Mouse (Mus musculus): ENCODE measurements around the gene Lcmt1. TPM values are rescaled to one million over a fixed set of nuclear protein-coding genes. Genes with fewer than 3 reads are reported as not detected.

Lcmt1 gene
- polyA plus RNA-seq (2016; fragmentation: Nextera tagmentation; extraction: Ambion mirVana) = 59.3 and 61.0 TPM in 2 replicates

DNA sequence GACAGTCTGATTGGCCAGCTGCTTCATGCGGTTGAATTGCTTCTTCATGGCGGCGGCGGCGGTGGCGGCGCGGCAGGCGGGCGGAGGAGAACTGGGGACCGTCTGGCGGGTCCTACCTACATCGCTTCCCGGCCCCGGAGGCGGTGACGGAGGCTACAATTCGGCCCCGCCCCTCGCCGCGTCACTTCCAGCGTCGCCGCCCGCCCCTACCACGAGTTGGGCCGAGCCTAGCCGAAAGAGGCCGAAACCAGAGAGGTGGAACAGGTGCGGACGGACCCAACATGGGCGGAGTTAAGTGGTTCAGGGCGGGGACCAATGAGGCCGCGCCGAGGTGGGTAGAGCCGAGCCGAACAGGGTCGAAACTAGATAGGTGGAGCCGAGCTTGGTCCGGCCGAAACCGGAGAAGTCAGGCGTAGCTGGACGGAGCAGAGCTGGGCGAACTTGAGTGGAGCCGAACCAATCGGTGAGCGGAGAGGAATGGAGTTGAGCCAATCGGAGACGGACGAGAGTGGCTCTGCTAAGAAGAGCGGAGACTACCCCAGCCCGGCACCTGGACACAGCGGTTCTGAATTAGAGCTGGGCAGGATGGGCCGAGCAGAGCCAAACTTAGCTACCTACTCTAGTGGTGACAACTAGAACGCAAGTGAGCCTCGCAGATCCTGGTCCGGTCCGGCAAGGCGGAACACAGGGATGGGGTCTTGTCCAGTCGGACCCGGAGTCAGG is at the start of gene Lcmt1, which contains the start of gene Arhgap17:
Gene Lcmt1 (plus strand): TSS at position 26 of the 723 bp plus-strand sequence.
Gene Arhgap17 (minus strand): TSS at position 157 of the 723 bp plus-strand sequence.
- Histone ChIP-seq H3K36me3 (no peaks in the 10 kb centered on the region), H3K4me3 (peak within 1 kb of the TSS; percentile 81), H3K27me3 (ENCODE audit: low read depth, poor library complexity, severe bottlenecking) (no peaks in the 10 kb centered on the region), H3K27ac (replicated peaks) (peak within 1 kb of the TSS; percentile 93), H3K9me3 (replicated peaks) (no peaks in the 10 kb centered on the region), H3K4me1 (peaks cover 38% of the 10 kb centered on the region)
- peak; percentile 97 for DNase-seq (ENCODE audit: low spot score)
- WGBS = under 1% methylated on average over 64 of the region's 64 CpGs

GRCm38 (mm10) chr7:123322452-123323121 is 47.0 kb upstream of the Lcmt1 start:
- Histone ChIP-seq H3K27ac (replicated peaks) (no peak overlapping the region), H3K4me3 (no peak overlapping the region), H3K9me3 (replicated peaks) (no peaks in the 10 kb centered on the region), H3K4me1 (0 out of 2 replicates have a peak, but pooled peaks cover 3% of the 10 kb centered on the region), H3K27me3 (ENCODE audit: low read depth, poor library complexity, severe bottlenecking) (no peaks in the 10 kb centered on the region), H3K36me3 (peaks cover 97% of the 10 kb centered on the region)
- WGBS = 90% methylated on average over 13 of the region's 13 CpGs
- DNase-seq (ENCODE audit: low spot score) = no peak

DNA sequence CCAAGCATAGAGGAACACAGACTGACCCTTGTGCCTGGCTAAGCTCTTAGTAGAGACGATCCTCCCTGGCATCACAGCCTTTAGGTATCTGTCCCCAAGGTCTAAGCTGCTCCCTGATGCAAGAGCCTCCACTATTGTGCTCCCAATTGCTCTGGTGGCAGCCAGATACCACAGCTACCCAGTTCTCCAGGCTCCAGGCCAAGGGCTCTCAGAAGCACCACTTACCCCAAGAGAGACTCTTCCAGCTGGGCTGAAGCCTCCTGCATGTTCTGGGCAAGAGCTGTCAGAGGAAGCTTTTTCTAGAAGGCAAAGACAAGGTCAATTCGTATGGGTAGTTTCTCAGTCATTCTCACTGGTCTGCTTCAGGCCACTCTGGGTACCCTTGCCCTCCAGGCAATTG is 46.2 kb upstream of the Lcmt1 start:
- H3K27me3 ChIP-seq (ENCODE audit: low read depth, poor library complexity, severe bottlenecking) = no peaks in the 10 kb centered on the region
- no peak for DNase-seq (ENCODE audit: low spot score)
- WGBS = 89% methylated on average over 2 of the region's 2 CpGs
- no peak overlapping the region for H3K27ac ChIP-seq (replicated peaks)
- H3K4me1 ChIP-seq = 0 out of 2 replicates have a peak, but pooled peaks cover 3% of the 10 kb centered on the region
- no peak overlapping the region for H3K4me3 ChIP-seq
- peaks cover 93% of the 10 kb centered on the region for H3K36me3 ChIP-seq
- no peaks in the 10 kb centered on the region for H3K9me3 ChIP-seq (replicated peaks)

GRCm38 (mm10) chr7:123324105-123324504 is 45.5 kb upstream of the Lcmt1 start:
- Histone ChIP-seq H3K27ac (replicated peaks) (no peak overlapping the region), H3K4me1 (0 out of 2 replicates have a peak, but pooled peaks cover 3% of the 10 kb centered on the region), H3K36me3 (peaks cover 89% of the 10 kb centered on the region), H3K4me3 (no peak overlapping the region), H3K27me3 (ENCODE audit: low read depth, poor library complexity, severe bottlenecking) (no peaks in the 10 kb centered on the region), H3K9me3 (replicated peaks) (no peaks in the 10 kb centered on the region)
- DNase-seq (ENCODE audit: low spot score) = no peak
- WGBS = 93% methylated on average over 1 of the region's 1 CpGs

GRCm38 (mm10) chr7:123326062-123326461 is 43.5 kb upstream of the Lcmt1 start:
- peaks cover 72% of the 10 kb centered on the region for H3K36me3 ChIP-seq
- no peaks in the 10 kb centered on the region for H3K9me3 ChIP-seq (replicated peaks)
- DNase-seq (ENCODE audit: low spot score) = no peak
- 85% methylated on average over 5 of the region's 5 CpGs for WGBS
- H3K27ac ChIP-seq (replicated peaks) = 0 out of 2 replicates have a peak overlapping the region, but pooled peaks have one; percentile 13
- no peak overlapping the region for H3K4me3 ChIP-seq
- H3K27me3 ChIP-seq (ENCODE audit: low read depth, poor library complexity, severe bottlenecking) = no peaks in the 10 kb centered on the region
- H3K4me1 ChIP-seq = 0 out of 2 replicates have a peak, but pooled peaks cover 3% of the 10 kb centered on the region

- Histone ChIP-seq H3K4me1 (0 out of 2 replicates have a peak, but pooled peaks cover 3% of the 10 kb centered on the region), H3K4me3 (no peak overlapping the region), H3K27me3 (ENCODE audit: low read depth, poor library complexity, severe bottlenecking) (no peaks in the 10 kb centered on the region), H3K36me3 (peaks cover 63% of the 10 kb centered on the region), H3K9me3 (replicated peaks) (no peaks in the 10 kb centered on the region), H3K27ac (replicated peaks) (no peak overlapping the region)
- no peak for DNase-seq (ENCODE audit: low spot score)
- WGBS = 87% methylated on average over 4 of the region's 4 CpGs
These were observed 42.7 kb upstream of the Lcmt1 start for GRCm38 (mm10) chr7:123326901-123327300.

GRCm38 (mm10) chr7:123327909-123328308 is 41.7 kb upstream of the Lcmt1 start:
- DNase-seq (ENCODE audit: low spot score) = no peak
- H3K4me3 ChIP-seq = no peak overlapping the region
- WGBS = 87% methylated on average over 4 of the region's 4 CpGs
- no peaks in the 10 kb centered on the region for H3K27me3 ChIP-seq (ENCODE audit: low read depth, poor library complexity, severe bottlenecking)
- peaks cover 53% of the 10 kb centered on the region for H3K36me3 ChIP-seq
- no peaks in the 10 kb centered on the region for H3K9me3 ChIP-seq (replicated peaks)
- H3K27ac ChIP-seq (replicated peaks) = no peak overlapping the region
- 0 out of 2 replicates have a peak, but pooled peaks cover 3% of the 10 kb centered on the region for H3K4me1 ChIP-seq

GRCm38 (mm10) chr7:123330506-123330905 is 39.1 kb upstream of the Lcmt1 start:
- Histone ChIP-seq H3K4me3 (no peak overlapping the region), H3K27ac (replicated peaks) (no peak overlapping the region), H3K4me1 (0 out of 2 replicates have a peak, but pooled peaks cover 3% of the 10 kb centered on the region), H3K36me3 (peaks cover 28% of the 10 kb centered on the region), H3K27me3 (ENCODE audit: low read depth, poor library complexity, severe bottlenecking) (no peaks in the 10 kb centered on the region), H3K9me3 (replicated peaks) (no peaks in the 10 kb centered on the region)
- DNase-seq (ENCODE audit: low spot score) = no peak
- 89% methylated on average over 9 of the region's 9 CpGs for WGBS

DNA sequence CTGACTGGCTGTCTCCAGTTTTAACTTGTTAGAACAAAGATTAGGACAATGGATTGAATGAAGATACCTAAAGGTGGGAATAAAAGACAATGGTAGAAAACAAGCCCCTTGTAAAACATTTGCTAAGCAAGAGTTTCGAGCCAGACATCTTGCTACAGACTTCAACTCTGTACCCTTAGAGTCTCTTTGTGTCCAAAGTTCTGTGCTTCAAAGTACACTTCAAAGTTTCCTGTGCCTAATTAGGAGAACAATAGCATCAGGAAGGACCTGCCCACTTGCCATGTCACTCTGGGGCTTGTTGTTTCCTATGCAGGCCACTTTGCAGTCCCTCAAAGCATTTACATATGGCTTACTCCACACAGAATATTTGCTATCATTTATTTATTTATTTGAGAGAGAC is 33.3 kb upstream of the Lcmt1 start:
- H3K9me3 ChIP-seq (replicated peaks) = no peaks in the 10 kb centered on the region
- H3K27ac ChIP-seq (replicated peaks) = no peak overlapping the region
- H3K4me3 ChIP-seq = no peak overlapping the region
- no peak for DNase-seq (ENCODE audit: low spot score)
- 78% methylated on average over 1 of the region's 1 CpGs for WGBS
- H3K27me3 ChIP-seq (ENCODE audit: low read depth, poor library complexity, severe bottlenecking) = no peaks in the 10 kb centered on the region
- peaks cover 30% of the 10 kb centered on the region for H3K4me1 ChIP-seq
- 0 out of 2 replicates have a peak, but pooled peaks cover 3% of the 10 kb centered on the region for H3K36me3 ChIP-seq

DNA sequence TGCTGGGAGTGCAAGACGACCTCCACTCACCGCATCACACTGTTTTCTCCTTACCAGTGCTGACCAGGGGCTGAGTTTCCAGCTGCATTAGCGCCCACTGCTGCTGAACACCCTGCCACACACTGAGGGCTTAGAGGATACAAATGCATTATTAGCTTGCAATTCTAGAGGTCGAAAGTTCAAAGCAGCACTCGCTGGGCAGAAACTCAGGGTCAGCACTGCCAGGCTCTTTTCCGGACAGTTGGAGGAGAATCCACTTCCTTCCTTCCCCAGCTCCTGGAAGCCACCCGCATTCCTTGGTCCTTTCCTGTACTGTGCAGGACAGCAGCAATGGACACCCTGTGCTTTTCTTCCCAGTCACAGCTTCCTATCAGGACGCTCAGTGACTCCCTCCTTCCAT is 31.2 kb upstream of the Lcmt1 start:
- WGBS = 54% methylated on average over 8 of the region's 8 CpGs
- no peak for DNase-seq (ENCODE audit: low spot score)
- Histone ChIP-seq H3K36me3 (0 out of 2 replicates have a peak, but pooled peaks cover 3% of the 10 kb centered on the region), H3K4me3 (no peak overlapping the region), H3K27ac (replicated peaks) (no peak overlapping the region), H3K27me3 (ENCODE audit: low read depth, poor library complexity, severe bottlenecking) (no peaks in the 10 kb centered on the region), H3K4me1 (peaks cover 50% of the 10 kb centered on the region), H3K9me3 (replicated peaks) (no peaks in the 10 kb centered on the region)

DNA sequence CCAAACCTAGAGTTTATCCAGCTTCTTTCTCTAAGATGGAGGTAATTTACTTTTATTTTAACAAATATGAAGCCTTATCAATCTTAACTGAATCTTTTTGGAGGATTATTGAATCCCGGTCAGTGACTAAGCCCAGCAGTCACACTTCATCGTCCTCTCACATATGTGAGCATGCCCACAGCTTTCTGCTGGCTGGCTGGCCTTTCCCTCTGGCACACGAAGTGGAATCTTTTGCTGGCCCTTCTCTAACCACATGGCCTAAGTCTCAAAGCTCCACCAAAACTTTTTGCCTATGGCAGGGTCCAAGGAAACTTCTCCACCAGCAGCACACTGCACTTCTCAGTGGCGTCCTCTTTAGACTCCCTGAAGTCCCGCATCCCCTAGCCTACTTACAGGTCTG is 27.7 kb upstream of the Lcmt1 start:
- 54% methylated on average over 5 of the region's 5 CpGs for WGBS
- H3K27me3 ChIP-seq (ENCODE audit: low read depth, poor library complexity, severe bottlenecking) = no peaks in the 10 kb centered on the region
- no peak overlapping the region for H3K4me3 ChIP-seq
- peaks cover 54% of the 10 kb centered on the region for H3K4me1 ChIP-seq
- no peaks in the 10 kb centered on the region for H3K9me3 ChIP-seq (replicated peaks)
- no peak for DNase-seq (ENCODE audit: low spot score)
- H3K27ac ChIP-seq (replicated peaks) = peak overlapping the region; percentile 74
- H3K36me3 ChIP-seq = 0 out of 2 replicates have a peak, but pooled peaks cover 3% of the 10 kb centered on the region

DNA sequence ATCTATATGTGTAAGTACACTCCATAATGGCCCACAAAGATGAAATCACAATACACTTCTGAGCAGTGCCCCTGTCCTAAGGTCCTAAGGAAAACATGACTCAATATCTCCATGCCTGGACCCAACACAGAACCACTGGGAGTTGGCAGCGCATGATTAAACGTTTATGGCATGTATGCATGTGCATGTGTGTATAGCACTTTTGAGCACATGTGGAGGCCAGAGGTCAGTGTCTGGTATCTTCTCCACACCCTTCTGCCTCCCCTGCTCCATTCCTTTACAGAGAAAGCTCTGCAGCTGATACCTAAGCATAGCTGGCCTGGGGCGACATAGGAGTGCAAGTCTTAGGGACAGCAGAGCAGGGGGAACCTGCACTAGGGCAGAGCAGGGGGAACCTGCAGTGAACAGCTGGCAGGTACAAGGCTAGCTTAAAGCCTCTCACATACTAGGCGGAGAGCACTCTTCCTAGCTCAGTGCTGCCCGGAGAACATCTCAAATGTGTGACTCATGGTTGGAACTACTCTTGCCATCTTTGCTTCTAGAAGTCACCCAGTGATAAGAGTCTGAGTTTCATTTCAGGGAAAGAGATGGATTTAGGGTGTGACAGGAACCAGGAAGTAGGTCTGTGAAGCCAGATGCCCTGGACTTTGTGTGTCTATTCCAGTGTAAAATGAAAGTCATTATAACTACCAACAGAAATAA is 25.4 kb upstream of the Lcmt1 start:
- 93% methylated on average over 5 of the region's 5 CpGs for WGBS
- no peaks in the 10 kb centered on the region for H3K9me3 ChIP-seq (replicated peaks)
- H3K36me3 ChIP-seq = peaks cover 3% of the 10 kb centered on the region; the same call in 1 of the 2 replicates
- DNase-seq (ENCODE audit: low spot score) = no peak
- peaks cover 44% of the 10 kb centered on the region for H3K4me1 ChIP-seq
- no peak overlapping the region for H3K4me3 ChIP-seq
- H3K27ac ChIP-seq (replicated peaks) = no peak overlapping the region
- no peaks in the 10 kb centered on the region for H3K27me3 ChIP-seq (ENCODE audit: low read depth, poor library complexity, severe bottlenecking)

Data from midbrain, embryonic 10.5 days (tissue).